Mouse (Mus musculus) bone marrow, adult 2 months (tissue): ENCODE measurements around the gene Pgap2. TPM values are rescaled to one million over a fixed set of nuclear protein-coding genes. Genes with fewer than 3 reads are reported as not detected.
A peak's percentile ranks its signal among the peaks of the same experiment; 100 is the strongest.

Source experiments
- H3K27ac ChIP-seq: fragments of 200-500 bp; 2 replicates; pipeline ENCODE4 v1.5.1; 2012; ENCODE audit warnings: low read depth, mild to moderate bottlenecking, control low read depth, inconsistent platforms, low read length; ENCODE audit not compliant: control insufficient read depth, poor library complexity, insufficient read depth
- H3K4me1 ChIP-seq: fragments of 200-500 bp; 2 replicates; pipeline ENCODE4 v1.6.1; 2011; ENCODE audit warnings: low read length; ENCODE audit not compliant: control insufficient read depth, insufficient read depth
- H3K4me3 ChIP-seq: fragments of 200-500 bp; replicated peaks from 2 replicates; pipeline ENCODE3; 2011; ENCODE audit warnings: mild to moderate bottlenecking, low read depth, low read length, control low read depth; ENCODE audit not compliant: control insufficient read depth
- CTCF ChIP-seq: fragments of 200-500 bp; IDR thresholded peaks from 2 replicates; pipeline ENCODE4 v1.5.1; 2011; ENCODE audit warnings: low read length, control low read depth; ENCODE audit not compliant: control insufficient read depth, insufficient read depth
- POLR2A ChIP-seq: fragments of 200-500 bp; IDR thresholded peaks from 2 replicates; pipeline ENCODE4 v1.6.1; 2011; ENCODE audit warnings: low read depth, mild to moderate bottlenecking, control low read depth, low read length, borderline replicate concordance; ENCODE audit not compliant: control insufficient read depth
- WGBS: fragments of 180-500 bp; shearing (Covaris S2); methylation state at CpG from one replicate; pipeline ENCODE4 v1.1.7; 2018; 5-methylcytosine and 5-hydroxymethylcytosine counted together
- polyA plus RNA-seq: library from polyadenylated mRNA; stranded (reverse); fragments of >200 nt; gene quantifications from 2 replicates; pipeline ENCODE4 v1.2.4, GENCODE M21; 2011; ENCODE audit warnings: low replicate concordance; ENCODE audit not compliant: missing spikeins, insufficient read depth, insufficient read length

The Pgap2 gene
- polyA plus RNA-seq, 1 experiment: 24.4 TPM

GRCm38 (mm10) chr7:102244782-102245535 is 35.0 kb downstream of the Pgap2 start:
- 44% methylated on average over 3 of the region's 3 CpGs for WGBS
- Histone ChIP-seq H3K27ac (peak overlapping the region; percentile 72), H3K4me1 (peaks cover 8% of the 10 kb centered on the region), H3K4me3 (peak overlapping the region; percentile 18)
- no peak for TF ChIP-seq POLR2A
- TF ChIP-seq CTCF: no peak

GRCm38 (mm10) chr7:102245775-102246174 is 35.8 kb downstream of the Pgap2 start:
- WGBS: 0% methylated on average over 1 of the region's 1 CpGs
- peak overlapping the region; percentile 23 for H3K4me3 ChIP-seq
- peaks cover 8% of the 10 kb centered on the region for H3K4me1 ChIP-seq
- H3K27ac ChIP-seq: peak overlapping the region; percentile 72
- no peak for TF ChIP-seq POLR2A
- TF ChIP-seq CTCF: no peak

GRCm38 (mm10) chr7:102246265-102246664 is 36.3 kb downstream of the Pgap2 start:
- Histone ChIP-seq H3K4me3 (peak overlapping the region; percentile 23), H3K4me1 (peaks cover 6% of the 10 kb centered on the region), H3K27ac (peak overlapping the region; percentile 72; the same call in 1 of the 2 replicates)
- WGBS: 35% methylated on average over 6 of the region's 6 CpGs
- no peak for TF ChIP-seq CTCF
- TF ChIP-seq POLR2A: no peak

GRCm38 (mm10) chr7:102246956-102247797 is 37.2 kb downstream of the Pgap2 start:
- Histone ChIP-seq H3K4me3 (peak overlapping the region; percentile 98), H3K4me1 (peaks cover 6% of the 10 kb centered on the region), H3K27ac (peak overlapping the region; percentile 97)
- TF ChIP-seq CTCF (no peak), POLR2A (peak; percentile 34; the same call in 1 of the 2 replicates)
- WGBS: 11% methylated on average over 12 of the region's 12 CpGs

GRCm38 (mm10) chr7:102248691-102249404 is 38.8 kb downstream of the Pgap2 start:
- Histone ChIP-seq H3K4me3 (peak overlapping the region; percentile 98), H3K4me1 (peaks cover 4% of the 10 kb centered on the region), H3K27ac (peak overlapping the region; percentile 97)
- no peak for TF ChIP-seq CTCF
- no peak for TF ChIP-seq POLR2A
- under 1% methylated on average over 16 of the region's 16 CpGs for WGBS

GRCm38 (mm10) chr7:102249531-102249895 is 39.5 kb downstream of the Pgap2 start:
- peak overlapping the region; percentile 97 for H3K27ac ChIP-seq
- H3K4me1 ChIP-seq: peaks cover 4% of the 10 kb centered on the region
- WGBS: 0% methylated on average over 23 of the region's 23 CpGs

GRCm38 (mm10) chr7:102249896-102250630 is 40.1 kb downstream of the Pgap2 start:
- no peak for TF ChIP-seq CTCF
- peak; percentile 88 for TF ChIP-seq POLR2A
- Histone ChIP-seq H3K4me3 (peak overlapping the region; percentile 98), H3K4me1 (peaks cover 1% of the 10 kb centered on the region), H3K27ac (peak overlapping the region; percentile 100)
- WGBS: under 1% methylated on average over 49 of the region's 49 CpGs

More at GRCm38 (mm10) chr7:102249531-102249895, 39.5 kb downstream of the Pgap2 start:
- H3K4me3 ChIP-seq: peak overlapping the region; percentile 98
- TF ChIP-seq POLR2A (0 out of 2 replicates have a peak, but pooled peaks have one; percentile 8), CTCF (no peak)
